Mouse (Mus musculus) cerebellum, postnatal 10 days (tissue): ENCODE results near the gene Sbf2.
"Not testable (repeated sequence)": the region's sequence is repeated elsewhere in the genome, so short reads cannot be mapped to it uniquely, and the experiment has no call there.

ENCODE experiments used
- DNase-seq, 2 experiments: peaks; one replicate each; pipeline ENCODE4 v3.0.0; 2021; ENCODE audit warnings: mixed read lengths in 2 of 2

The Sbf2 gene

DNA sequence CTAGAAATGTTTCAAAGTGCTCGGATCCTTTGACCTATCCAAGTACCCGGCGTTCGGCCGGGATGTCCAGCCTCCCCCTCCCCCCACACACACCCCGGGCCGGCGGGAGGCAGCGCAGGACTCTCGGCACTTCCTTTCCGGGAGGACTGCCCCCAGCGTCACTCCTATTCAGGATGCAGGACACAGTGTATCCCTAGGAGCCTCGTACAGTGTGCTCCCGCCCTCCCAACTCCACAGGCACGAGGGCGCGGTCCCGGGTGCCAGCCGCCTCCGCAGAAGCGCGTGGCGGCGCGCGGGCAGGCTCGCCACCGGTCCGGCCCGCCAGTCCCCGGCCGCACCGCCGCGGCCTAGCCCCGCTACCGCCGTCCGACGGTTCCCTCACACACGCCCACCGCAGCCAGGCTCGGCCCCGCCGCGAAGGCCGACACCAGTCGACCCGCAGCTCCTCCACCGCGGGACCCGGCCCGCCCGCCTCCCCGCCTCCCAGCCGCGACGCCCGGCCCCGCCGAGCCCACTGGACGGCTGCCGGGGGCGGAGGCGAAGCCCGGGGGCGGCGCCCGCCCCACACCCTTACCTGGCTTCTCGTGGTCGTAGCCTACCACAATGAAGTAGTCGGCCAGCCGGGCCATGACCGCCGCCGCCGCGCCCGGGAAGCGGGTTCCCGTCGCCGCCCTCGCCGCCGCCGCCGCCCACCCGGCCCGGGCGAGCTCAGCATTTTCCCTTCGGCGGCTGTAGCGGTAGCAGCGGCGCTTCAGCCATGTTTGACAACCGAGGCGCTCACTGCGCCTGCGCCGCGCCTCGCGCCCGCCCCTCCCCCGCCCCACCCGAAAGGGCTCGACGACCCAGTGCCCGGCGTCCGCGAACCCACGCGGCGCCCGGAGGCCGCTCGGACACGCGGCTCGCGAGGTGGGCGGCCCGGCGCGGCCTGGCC, at the start of gene Sbf2:
Gene Sbf2 (minus strand): TSS at position 790 of the 931 bp plus-strand sequence.
- peak; percentile 88 to 89 for DNase-seq

DNA sequence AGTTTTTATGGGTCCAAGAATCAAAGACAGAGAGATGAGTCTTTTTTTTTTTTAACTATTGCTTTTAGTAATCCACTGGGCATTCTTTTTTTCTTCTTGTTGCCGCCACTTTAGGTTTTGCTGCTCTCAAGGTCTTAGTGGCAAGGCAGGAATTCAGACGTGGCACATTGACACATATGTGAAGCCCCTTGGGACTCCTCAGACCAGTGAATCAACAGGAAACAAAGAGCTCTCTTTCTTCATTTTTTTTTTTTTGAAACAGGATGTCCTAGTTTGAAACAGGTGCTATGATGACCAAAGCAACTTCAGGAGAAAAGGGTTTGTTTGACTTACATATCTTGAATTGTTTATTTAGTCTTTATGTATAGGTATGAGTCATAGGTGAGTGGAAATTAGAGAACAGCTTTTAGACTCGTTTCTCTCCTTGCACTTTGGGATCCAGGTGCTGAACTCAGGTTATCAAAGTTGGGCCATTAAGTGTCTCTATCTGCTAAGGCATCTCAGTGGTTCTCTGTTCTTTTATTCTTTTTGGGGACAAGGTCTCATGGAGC, 43.7 kb upstream of the Sbf2 start:
- DNase-seq: no peak

DNA sequence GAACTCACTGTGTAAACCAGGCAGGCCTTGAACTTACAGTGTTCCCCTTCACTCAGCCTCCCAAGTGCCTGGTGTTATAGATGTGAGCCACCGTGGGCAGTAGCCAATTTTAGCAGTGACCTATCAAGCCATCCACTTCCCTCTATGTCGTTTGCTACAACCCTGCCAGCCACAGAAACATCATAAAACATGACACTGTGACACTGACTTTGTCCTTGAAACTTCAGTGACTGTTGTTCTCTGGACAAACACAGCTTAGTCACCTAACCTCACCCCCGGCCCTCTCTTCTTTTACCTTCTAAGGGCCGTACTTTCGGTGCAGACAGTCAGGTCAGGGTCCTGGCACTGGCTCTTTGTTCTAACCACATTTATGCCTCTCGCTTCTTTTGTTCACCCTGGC, 41.2 kb upstream of the Sbf2 start:
- DNase-seq: no peak

DNA sequence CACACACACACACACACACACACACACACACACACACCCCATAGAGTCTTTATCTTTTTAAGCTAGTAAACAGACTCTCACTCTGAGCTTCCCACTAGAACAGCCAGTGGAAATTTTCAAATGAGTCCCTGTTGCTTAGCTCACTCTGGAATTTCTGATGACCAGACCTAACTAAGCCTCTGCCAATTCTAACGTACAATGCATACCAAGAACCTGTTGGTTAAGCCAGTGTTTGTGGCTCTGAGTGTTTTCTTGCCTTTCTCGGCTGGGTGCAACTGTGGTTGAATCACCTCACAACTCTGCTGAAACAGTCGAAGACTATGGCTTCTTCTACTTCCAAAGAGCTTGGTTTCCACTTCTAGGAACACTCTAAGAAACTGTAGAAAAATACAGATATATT, 40.5 kb upstream of the Sbf2 start:
- DNase-seq: no peak

DNA sequence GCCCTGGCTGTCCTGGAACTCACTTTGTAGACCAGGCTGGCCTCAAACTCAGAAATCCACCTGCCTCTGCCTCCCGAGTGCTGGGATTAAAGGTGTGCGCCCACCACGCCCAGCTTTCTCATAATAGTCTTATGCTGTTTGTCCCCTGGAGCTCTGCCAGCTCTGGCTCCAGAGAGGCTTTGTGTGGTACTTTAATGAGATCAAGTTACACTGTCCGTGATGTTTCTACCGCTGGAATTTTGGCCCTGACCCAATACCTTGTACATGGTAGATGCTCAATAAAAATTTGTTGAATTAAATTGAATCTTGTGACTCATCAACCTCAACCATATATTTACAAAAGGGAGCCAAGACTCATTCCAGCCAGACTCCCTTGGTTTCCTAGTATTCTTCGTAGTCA, 36.4 kb upstream of the Sbf2 start:
- DNase-seq: no peak

DNA sequence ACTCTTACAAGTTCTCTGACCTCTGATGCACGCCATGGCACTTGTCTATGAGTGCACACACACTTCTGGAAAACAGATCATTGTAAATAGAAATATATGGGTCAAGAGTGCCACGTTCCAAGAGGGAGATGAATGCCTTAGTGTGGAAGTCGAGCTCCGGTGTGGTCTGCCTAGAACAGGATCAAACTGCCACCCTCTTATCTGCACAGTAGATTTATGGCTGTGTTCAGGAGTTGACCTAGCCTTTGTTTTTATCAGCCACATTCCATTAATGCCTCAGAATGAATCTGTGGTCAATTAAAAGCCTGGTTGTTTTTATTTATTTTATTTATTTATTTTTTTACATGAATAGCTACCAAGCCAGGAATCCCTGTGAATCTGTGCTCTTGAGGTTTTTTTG, 35.8 kb upstream of the Sbf2 start:
- no peak for DNase-seq

DNA sequence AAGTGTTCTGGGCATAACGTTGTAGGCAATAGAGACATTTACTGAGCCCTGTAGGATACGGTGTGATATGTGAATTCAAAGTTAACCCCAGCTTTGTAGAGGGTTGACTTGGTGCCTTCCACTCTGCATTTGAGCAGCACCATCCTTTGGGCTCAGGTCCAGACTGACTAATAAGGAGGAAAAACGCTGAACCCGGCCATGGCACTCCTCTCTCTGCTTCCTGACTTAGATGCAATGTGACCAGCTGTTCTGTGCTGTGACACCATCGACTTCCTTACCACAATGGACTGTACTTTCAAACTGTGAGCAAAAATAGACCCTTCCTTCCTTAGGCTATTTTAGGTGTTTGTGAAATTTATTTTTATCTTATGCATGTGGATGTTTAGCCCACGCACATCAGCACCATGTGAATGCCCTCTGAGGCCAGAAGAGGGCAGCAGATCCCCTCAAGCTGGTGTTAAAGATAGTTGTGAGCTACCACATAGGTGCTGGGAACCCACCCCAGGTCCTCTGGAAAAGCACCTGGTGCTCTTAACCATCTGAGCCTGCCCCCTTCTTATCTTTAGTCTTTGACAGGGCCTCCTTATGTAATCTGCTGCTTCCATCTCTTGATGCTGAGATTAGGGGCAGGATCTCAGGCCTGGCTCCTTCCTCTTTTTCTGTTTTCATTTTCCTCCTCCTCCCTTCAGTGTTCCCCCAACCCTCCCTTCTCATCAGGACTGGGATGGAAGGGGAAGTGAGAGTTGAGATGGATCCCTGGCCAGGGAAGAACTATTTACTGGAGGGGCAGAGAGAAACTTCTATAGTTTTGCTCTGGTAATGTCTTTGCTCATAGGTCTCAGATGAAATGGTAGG, 34.6 kb upstream of the Sbf2 start:
- no peak for DNase-seq

DNA sequence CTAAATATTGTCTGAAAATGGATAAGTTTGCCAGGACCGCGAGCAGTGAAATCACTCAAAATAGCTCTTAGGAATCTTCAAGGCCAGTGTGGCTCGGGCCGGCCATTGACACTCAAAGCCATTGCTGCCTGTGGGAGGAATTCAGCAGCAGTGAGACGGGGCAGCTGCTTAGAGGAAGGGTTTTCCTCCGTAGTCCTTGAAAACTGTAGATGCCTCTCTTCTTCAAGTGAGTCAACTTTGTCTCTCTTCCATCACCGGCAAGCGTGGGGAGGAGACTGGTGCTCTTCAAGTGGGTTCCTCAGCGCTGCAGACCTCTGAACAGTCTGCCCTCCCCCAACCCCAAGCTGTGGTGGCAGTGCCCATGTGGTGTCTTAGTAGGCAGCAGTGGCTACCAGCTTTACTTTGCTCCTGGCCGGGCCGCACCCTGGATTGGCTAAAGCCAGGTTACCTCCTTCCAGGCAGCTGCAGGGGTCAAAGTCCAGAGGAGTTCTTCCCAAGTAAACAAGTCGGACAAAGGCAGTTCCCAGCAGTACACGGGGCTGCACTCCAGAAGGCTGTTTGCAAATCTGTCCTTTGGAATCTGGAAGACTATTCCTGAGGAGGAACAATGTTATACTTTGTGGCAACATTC, 33.8 kb upstream of the Sbf2 start:
- DNase-seq: no peak

DNA sequence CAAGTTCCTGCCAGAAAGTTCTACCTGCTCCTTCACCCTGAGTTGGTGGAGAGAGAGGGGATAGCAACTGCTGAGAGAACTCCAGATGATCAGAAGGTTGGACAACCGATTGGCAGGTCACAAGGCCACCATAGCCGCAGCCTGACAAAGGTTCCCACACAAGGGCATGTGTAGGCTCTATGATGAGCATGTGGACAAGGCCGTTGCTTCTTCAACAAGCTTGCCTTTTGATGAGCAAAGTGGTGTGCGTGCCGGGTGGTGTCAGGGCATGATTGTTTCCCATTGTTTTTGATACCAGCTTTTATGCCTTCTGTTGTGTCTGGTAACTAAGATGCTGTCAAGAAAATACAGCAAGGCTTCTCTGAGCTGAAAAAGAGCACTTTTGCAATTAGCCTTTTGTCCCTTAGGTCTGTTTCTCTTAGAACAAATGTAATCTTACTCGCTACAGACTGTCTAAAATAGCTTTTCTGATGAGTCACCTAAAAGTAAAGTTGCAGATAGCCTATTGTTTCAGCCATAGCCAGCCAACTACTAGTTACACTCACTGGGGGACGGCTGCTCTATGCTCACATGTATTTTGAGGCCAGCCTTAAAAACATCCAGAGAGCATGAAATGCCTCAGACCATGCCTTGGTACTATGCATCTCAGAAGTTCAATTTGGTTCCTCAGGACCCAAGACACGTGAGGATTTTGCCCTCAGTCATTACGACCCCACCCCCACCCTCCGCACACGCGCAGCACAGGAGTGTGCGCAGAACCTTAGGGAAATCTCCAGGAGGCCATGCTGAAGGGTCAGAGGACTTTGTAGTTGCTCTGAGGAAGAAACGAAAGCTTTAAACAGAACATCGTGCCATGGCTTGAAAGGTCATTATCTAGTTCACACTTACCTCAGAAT, 33.1 kb upstream of the Sbf2 start:
- no peak for DNase-seq

DNA sequence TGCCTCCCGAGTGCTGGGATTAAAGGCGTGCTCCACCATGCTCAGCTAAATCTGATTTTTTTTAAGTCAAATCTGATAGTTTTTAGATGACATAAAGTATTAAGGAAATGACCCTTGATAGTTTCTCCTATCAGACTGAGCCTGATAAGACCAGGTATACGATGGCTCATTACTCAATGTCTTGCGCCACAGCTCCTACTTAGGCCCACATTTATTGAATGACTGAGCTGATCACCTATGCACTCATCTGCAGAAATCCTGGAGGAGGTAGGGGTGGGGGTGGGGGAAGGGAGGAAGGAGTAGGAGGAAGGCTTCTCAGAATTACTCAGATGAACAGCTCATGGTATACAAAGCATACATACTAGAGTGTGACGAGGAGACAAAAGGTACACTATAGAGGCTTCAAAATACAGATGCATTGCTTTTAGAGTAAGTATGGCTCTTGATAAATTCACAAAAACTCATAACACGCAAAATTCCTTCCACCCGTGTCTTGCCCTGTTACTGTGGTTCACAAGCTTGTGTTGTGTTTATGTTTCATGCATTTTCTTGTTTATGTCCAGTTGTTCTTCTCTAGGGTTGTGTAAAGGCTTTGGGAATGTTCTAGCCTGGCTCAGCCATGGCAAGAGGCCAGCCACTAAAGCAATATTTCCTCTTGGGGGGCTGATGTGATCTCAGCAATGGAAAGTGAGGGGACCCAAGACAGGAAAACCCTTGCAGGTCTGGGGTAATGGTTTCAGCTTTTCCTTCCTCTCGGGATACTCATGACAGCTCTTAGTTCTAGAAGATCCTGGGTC, 32.1 kb upstream of the Sbf2 start:
- DNase-seq: no peak

DNA sequence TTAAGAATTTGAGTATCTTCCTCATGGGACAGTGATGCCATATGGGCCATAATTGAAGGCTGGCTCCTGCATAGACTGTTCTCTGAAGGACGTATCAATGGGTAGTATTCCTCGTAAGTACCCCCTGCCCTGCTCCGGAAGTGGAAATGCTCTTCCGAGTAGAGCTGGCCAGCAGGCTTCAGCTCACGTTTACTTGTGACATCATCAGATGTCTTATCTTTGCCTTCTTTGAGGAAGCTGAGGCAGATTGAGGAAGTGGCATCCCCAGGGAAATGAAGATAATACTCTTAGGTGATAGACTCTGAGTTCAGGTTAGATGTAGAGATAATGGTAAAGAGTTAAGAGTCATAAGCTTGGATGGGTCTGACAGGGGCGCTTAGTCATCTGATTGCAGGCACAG, 31.1 kb upstream of the Sbf2 start:
- no peak for DNase-seq

DNA sequence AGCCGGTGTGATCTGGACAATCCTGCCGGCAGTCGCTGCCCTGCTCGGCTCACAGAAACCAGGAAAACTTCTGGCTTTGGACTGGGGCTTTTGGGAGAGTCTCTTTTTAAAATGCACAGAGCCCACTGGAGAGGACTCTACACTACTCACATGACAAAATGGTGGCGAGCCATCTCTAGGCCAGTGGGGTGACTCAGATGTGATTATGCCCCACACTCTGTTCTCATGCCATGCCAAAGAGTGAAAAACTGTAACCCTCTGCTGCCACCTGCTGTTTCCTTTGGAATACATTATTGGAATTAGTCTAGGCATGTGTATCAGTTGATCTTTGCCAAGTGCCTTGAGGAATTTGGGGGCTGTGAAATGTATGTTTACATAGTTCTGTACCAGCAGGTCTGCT, 30.6 kb upstream of the Sbf2 start:
- DNase-seq: peak; percentile 86 to 91

DNA sequence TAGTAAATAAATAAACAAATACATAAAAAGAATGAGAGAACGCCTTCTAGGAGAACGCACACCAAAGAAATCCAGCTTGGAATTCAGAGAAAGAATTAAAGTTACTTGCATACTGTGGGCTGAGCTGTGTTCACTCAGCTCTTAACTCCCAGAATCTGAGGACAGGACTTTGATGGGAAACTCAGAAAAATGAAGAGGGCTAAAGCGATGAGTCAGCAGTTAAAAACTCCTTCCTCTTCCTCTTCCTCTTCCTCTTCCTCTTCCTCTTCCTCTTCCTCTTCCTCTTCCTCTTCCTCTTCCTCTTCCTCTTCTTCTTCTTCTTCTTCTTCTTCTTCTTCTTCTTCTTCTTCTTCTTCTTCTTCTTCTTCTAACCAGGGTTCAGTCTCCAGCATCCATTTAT, 25.2 kb upstream of the Sbf2 start:
- DNase-seq: not testable (repeated sequence)

DNA sequence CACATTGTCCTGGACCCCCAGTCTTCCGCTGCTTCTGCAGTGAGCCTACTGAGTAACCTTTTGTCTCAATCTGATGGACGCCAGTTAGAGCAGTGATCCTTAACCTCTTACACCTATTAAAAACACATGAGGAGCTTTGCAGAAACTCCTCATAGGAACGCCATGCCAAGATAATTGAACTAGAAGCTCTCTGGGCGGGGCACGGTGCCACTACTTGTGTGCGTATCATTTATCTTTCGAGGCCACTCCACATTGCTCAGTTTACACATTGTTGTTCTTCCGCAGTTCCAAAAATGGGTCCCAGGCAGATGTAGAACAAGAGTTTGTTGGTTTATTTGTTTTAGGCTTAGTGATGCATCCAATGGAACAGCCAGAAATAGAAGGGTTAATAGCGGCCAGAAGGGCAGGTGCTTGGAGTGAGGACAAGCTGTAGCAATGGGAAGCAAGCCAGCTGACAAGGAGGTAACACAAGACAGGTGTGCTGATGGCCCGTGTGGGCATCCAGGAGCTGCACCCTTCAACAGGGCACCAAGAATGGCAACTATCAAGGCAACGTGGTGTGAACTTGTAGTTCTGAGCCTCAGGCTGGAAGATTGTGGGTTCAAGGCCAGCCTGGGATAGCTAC, 24.7 kb upstream of the Sbf2 start:
- DNase-seq: peak; percentile 57 to 58

DNA sequence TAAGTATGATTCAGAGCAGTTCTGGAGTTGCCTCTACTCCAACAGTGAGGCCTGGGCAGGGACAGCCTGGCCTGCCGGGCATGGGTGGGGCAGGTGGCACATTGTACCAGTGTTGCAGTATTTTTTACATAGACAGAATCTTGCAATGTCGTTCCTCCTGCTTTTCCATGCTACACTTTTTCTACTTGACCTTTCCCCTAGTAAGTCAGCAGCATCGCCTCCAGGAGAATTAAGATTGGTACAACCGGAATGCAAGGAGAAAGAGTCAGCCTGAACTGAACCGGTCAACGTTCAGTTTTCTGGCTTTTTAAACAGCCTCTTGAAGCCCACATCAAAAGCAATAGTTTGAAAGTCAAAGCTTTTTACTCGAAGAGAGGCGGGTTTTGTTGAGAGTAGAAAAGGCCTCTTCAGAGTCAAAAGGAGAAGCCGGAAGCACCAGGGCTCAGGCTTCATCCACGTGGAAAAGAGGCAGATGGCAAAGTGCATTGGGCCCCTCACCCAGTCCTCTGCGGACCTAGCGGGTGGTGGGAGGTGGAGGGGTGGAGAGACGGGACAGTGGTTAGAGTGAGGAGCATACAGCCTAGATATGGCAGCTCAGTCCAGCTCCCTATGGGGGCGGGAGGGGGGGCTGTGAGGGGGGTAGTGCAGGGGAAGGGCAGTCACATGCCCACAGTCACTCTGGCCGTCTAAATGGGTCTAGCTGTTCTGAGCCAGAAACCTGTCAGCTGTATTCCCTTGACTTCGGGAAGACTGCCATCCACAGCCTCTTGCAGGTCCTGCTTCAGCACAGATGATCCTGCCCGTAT, 23.8 kb upstream of the Sbf2 start:
- DNase-seq: peak; percentile 84 to 85

DNA sequence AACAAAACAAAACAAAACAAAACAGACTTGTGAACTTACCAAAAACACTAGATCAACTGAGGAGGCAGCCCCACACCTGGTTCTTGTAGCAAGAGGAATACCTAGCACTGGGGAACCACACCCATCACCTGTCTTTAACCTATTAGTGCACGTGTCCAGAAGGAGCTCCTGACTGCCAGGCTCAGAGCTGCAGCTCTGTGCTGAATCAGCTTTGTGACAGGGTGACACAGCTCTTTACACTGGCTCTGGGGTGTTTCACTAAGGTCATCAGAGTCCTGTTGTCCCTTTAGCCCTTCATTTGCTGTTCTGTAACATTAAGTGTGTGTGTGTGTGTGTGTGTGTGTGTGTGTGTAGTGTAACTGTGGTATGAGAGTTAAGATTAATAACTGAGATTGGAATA, 21.8 kb upstream of the Sbf2 start:
- no peak for DNase-seq

DNA sequence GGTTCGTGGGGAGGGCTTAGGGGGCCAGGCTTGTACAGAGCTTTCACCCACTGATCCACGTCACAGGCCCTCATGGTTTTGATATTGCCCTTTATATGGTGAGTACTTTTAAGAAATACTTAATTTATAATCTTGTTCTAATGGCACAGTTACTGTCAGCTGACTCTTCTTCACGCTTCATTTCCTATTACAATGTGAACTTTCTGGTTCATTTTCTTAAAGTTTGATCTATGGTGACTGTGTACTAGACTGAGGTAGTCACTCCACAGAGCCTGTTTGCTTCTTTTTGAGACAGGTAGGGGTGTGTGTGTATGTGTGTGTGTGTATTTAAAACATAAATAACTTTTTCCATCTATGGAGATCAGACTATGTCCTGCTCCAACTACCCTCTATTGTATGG, 21.2 kb upstream of the Sbf2 start:
- DNase-seq: no peak

DNA sequence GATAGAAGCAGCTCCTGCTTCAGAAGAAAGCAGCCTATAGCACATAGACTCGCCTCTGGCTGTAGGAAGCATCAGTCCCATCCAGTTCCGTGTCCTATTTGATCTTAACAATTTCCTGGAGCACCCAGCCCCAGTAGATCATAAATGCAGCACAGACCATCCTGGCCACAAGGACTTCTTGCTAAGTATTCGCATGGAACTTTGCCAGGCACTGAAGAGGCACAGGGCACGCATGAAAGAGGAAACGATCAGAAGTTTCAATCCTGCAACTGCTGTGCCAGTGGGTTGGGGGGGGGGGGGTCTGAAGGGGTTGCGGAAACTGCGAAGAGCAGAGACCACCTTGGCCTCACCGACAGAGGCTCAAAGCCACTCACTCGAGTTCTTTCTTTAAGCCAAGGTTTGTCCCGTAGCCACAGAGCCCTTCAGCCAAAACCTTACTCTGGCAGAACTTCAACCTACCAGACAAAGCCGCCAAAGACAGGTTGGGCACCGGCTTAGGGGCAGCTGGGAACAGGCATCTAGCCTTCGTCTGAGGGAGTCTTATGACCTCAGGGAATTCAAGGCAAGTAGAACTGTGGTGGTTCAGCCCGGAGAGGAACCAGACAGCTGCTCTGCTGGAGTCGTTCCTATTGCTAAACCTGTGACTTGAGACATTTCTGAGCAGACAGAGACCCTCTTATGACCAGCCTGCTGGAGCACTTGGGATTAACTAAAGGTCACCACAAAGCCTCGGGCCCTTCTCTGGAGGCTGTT, 16.6 kb upstream of the Sbf2 start:
- DNase-seq: peak; percentile 47 to 60
